Mouse (Mus musculus): ENCODE measurements around the gene Nrxn1. TPM values are rescaled to one million over a fixed set of nuclear protein-coding genes. Genes with fewer than 3 reads are reported as not detected.

Gene Nrxn1
- total and polyA plus RNA-seq, 2 experiments from 2014 or later: 242 to 376 TPM

DNA sequence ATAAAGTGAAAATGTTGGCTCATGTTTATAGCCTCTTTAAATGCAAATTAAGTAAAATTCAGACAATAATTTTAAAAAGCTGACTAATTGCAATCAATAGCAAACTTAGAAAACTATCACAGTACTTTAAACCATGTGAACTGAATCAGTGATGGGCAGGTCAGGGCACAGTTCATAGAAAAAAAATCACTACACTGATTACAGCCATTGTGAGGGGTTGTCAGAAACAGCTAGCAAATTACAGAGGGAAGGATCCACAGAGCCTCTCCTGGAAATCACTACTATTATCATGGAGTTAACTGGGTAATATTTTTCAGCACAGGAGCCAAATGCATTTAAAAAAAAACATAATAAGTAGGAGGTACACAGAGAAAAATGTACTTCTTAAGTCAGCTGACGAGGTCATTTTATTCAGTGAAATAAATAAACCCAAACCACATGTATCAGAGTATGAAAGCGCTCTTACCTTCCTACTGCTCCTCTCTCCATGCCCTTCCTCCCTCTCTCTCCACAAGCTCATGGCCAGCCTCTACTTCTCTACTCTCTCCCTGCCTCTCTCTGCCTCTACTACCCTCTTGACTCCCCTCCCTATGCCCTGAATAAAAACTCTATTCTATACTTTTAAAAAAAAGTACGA, 304.3 kb downstream of the Nrxn1 start:
- ATAC-seq: peak; percentile 40; the same call in 1 of the 2 replicates
- Histone ChIP-seq H3K4me3 (ENCODE audit: low read depth, low read length) (no peak overlapping the region), H3K36me3 (ENCODE audit: insufficient read depth) (no peaks in the 10 kb centered on the region), H3K9me3 (ENCODE audit: low read length) (no peaks in the 10 kb centered on the region), H3K27ac (ENCODE audit: low read depth, low read length) (no peak overlapping the region), H3K4me1 (ENCODE audit: insufficient read depth) (no peaks in the 10 kb centered on the region), H3K9ac (no peak overlapping the region), H3K4me2 (ENCODE audit: low read depth) (no peak overlapping the region), H3K27me3 (ENCODE audit: insufficient read depth, low read length) (no peaks in the 10 kb centered on the region)
- no peak for DNase-seq
- TF ChIP-seq CTCF (IDR thresholded peaks at IDR 0.05; ENCODE audit: low read depth): no peak
- WGBS: 62% methylated on average over 3 of the region's 3 CpGs

DNA sequence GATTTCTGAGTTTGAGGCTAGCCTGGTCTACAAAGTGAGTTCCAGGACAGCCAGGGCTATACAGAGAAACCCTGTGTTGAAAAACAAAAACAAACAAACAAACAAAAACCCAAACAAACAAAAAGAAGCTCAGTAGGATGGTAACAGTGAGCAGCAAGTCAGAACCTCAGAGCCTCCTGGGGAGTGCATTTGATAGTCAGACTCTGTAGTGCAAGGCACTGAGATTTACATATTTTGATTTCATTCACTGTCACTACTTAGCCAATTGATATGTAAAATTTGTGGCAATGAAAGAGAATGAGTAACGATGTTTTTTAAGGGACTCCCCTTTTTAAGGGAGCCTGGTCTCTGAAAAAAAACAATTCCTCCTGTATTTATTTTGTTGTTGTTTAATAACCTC, 304.8 kb downstream of the Nrxn1 start:
- Histone ChIP-seq H3K9ac (no peak overlapping the region), H3K36me3 (ENCODE audit: insufficient read depth) (no peaks in the 10 kb centered on the region), H3K9me3 (ENCODE audit: low read length) (no peaks in the 10 kb centered on the region), H3K27ac (ENCODE audit: low read depth, low read length) (no peak overlapping the region), H3K4me2 (ENCODE audit: low read depth) (no peak overlapping the region), H3K4me3 (ENCODE audit: low read depth, low read length) (no peak overlapping the region), H3K4me1 (ENCODE audit: insufficient read depth) (no peaks in the 10 kb centered on the region), H3K27me3 (ENCODE audit: insufficient read depth, low read length) (no peaks in the 10 kb centered on the region)
- DNase-seq: no peak
- no peak for ATAC-seq
- no peak for TF ChIP-seq CTCF (IDR thresholded peaks at IDR 0.05; ENCODE audit: low read depth)
- 9% methylated on average over 1 of the region's 1 CpGs for WGBS

DNA sequence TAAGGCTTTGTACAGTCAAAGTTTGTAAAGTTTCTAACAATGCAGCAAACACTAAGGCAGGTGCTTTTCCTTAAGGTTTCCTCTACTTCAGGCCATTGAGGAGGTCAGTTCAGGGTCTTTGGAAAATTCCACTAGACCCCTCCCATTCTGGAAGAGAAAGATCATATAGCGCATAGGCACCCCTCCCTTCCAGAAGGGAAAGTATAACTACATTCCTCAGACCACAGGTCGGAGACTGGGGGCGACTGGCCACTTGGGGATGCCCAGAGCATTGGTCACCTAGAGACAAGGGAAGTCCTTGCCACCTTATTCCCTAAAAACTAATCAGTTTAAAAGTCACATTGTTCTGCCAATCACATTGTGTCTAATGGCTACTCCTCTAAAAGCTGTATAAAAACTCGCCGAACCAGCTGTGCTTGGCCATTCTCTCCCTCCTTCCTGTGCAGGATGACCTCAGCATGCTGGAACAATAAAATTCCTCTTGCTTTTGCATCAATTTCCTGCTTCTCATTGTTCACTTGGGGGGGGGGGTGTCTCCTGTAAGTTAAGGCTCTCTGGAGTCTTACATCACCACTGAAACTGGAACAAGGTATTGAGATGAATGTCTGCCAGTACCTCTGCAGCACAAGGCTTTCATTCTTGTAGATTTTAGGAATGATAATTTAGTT, 305.6 kb downstream of the Nrxn1 start:
- Histone ChIP-seq H3K4me2 (ENCODE audit: low read depth) (no peak overlapping the region), H3K9ac (no peak overlapping the region), H3K4me1 (ENCODE audit: insufficient read depth) (no peaks in the 10 kb centered on the region), H3K27me3 (ENCODE audit: insufficient read depth, low read length) (no peaks in the 10 kb centered on the region), H3K4me3 (ENCODE audit: low read depth, low read length) (no peak overlapping the region), H3K9me3 (ENCODE audit: low read length) (no peaks in the 10 kb centered on the region), H3K36me3 (ENCODE audit: insufficient read depth) (no peaks in the 10 kb centered on the region), H3K27ac (ENCODE audit: low read depth, low read length) (no peak overlapping the region)
- ATAC-seq (no peak), DNase-seq (no peak)
- 76% methylated on average over 5 of the region's 5 CpGs for WGBS
- TF ChIP-seq CTCF (IDR thresholded peaks at IDR 0.05; ENCODE audit: low read depth): no peak

DNA sequence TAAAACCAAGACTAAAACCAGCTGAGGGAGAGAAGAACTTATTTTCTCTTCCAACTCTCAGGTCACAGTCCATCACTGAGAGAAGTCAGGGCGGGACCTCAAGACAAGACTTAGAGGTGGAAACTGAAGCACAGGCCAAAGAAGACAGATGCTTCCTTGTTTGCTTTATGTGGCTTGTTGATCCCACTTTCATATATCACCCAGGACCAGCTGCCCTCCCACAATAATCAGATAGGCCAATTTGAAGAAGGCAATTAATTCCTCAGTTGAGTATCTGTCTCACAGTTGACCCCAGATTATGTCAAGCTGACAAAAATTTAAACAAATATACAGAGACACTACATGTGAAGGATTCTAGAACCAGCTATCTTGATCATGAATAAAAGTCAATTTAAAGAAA, 312.4 kb downstream of the Nrxn1 start:
- H3K36me3 ChIP-seq (ENCODE audit: insufficient read depth): no peaks in the 10 kb centered on the region
- no peak overlapping the region for H3K4me3 ChIP-seq (ENCODE audit: low read depth, low read length)
- 91% methylated on average over 1 of the region's 1 CpGs for WGBS
- H3K27me3 ChIP-seq (ENCODE audit: insufficient read depth, low read length): no peaks in the 10 kb centered on the region
- TF ChIP-seq CTCF (IDR thresholded peaks at IDR 0.05; ENCODE audit: low read depth): no peak
- no peak for ATAC-seq
- no peaks in the 10 kb centered on the region for H3K9me3 ChIP-seq (ENCODE audit: low read length)
- no peak overlapping the region for H3K4me2 ChIP-seq (ENCODE audit: low read depth)
- no peaks in the 10 kb centered on the region for H3K4me1 ChIP-seq (ENCODE audit: insufficient read depth)
- DNase-seq: no peak
- H3K9ac ChIP-seq: no peak overlapping the region
- H3K27ac ChIP-seq (ENCODE audit: low read depth, low read length): no peak overlapping the region

DNA sequence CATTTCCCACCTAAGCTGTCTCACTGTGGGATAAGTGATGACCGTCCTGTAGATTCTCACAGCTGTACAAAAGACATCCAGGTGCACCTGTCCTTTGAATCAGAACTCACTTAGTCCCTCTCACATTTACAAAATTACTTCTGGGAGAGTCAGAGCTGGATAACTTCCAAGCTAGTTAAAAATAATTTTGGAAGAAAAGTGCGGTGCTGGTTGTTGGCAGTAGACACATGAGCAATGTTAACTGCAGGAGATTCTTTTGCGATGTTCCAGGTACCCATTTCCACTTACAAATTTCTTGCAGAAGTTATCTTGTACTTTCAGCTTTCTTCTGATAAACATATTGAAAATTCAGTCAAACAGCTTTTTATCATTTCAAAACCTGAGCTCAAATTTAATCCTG, 317.5 kb downstream of the Nrxn1 start:
- no peaks in the 10 kb centered on the region for H3K9me3 ChIP-seq (ENCODE audit: low read length)
- no peaks in the 10 kb centered on the region for H3K36me3 ChIP-seq (ENCODE audit: insufficient read depth)
- ATAC-seq (no peak), DNase-seq (no peak)
- H3K4me3 ChIP-seq (ENCODE audit: low read depth, low read length): no peak overlapping the region
- no peaks in the 10 kb centered on the region for H3K27me3 ChIP-seq (ENCODE audit: insufficient read depth, low read length)
- H3K4me2 ChIP-seq (ENCODE audit: low read depth): no peak overlapping the region
- no peak for TF ChIP-seq CTCF (IDR thresholded peaks at IDR 0.05; ENCODE audit: low read depth)
- H3K9ac ChIP-seq: no peak overlapping the region
- WGBS: 62% methylated on average over 3 of the region's 3 CpGs
- H3K4me1 ChIP-seq (ENCODE audit: insufficient read depth): no peaks in the 10 kb centered on the region
- no peak overlapping the region for H3K27ac ChIP-seq (ENCODE audit: low read depth, low read length)

DNA sequence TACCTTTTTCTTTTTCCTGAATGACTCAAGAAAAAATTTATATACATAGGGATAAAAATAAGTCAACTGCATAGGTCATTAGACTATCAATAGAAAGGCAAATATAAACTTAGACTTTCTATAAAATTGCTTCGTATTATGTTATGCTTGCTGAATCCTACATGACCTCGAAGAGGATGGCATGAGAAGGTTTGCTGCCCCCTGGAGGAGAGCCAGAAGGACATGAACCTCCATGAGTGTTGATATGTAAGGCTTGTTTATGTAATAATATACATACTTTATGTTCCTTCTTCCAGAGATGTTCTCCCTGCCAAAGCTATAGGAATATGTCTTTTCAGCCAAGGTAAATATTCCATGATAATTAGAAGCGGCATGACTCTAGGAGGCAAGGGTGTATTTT, 319.6 kb downstream of the Nrxn1 start:
- Histone ChIP-seq H3K9ac (no peak overlapping the region), H3K9me3 (ENCODE audit: low read length) (no peaks in the 10 kb centered on the region), H3K4me1 (ENCODE audit: insufficient read depth) (no peaks in the 10 kb centered on the region), H3K27me3 (ENCODE audit: insufficient read depth, low read length) (no peaks in the 10 kb centered on the region), H3K4me2 (ENCODE audit: low read depth) (no peak overlapping the region), H3K27ac (ENCODE audit: low read depth, low read length) (no peak overlapping the region), H3K36me3 (ENCODE audit: insufficient read depth) (no peaks in the 10 kb centered on the region), H3K4me3 (ENCODE audit: low read depth, low read length) (no peak overlapping the region)
- DNase-seq (no peak), ATAC-seq (no peak)
- WGBS: 85% methylated on average over 3 of the region's 3 CpGs
- no peak for TF ChIP-seq CTCF (IDR thresholded peaks at IDR 0.05; ENCODE audit: low read depth)

DNA sequence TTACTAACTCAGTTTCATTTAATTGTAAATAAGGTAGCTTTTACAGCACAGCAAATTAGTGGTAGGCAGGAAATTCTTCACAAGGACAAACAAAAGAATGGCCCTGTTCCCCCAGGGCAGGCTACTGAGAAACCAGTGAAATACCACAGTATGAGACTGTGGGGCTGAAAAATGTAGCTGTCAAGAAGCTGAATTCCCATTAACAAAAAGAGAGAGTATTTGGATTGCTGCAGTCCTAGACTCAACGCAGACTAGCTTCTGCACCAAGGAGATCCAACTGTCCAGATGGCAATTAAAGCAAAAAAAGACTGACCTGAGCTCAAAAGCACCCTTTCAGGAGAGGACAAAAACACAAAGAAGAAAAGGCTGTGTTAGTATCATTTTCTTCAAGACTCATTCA, 324.7 kb downstream of the Nrxn1 start:
- ATAC-seq: peak; percentile 45; the same call in 1 of the 2 replicates

More for the DNA sequence above, 324.7 kb downstream of the Nrxn1 start:
- H3K4me3 ChIP-seq (ENCODE audit: low read depth, low read length): no peak overlapping the region
- no peak for TF ChIP-seq CTCF (IDR thresholded peaks at IDR 0.05; ENCODE audit: low read depth)
- no peak overlapping the region for H3K9ac ChIP-seq
- no peak overlapping the region for H3K4me2 ChIP-seq (ENCODE audit: low read depth)
- no peaks in the 10 kb centered on the region for H3K36me3 ChIP-seq (ENCODE audit: insufficient read depth)
- no peak overlapping the region for H3K27ac ChIP-seq (ENCODE audit: low read depth, low read length)
- no peak for DNase-seq
- H3K4me1 ChIP-seq (ENCODE audit: insufficient read depth): no peaks in the 10 kb centered on the region
- WGBS: 8% methylated on average over 1 of the region's 1 CpGs
- H3K9me3 ChIP-seq (ENCODE audit: low read length): no peaks in the 10 kb centered on the region
- no peaks in the 10 kb centered on the region for H3K27me3 ChIP-seq (ENCODE audit: insufficient read depth, low read length)
